Mouse (Mus musculus): ENCODE data around the gene Dnajb12.

- no peak for TF ChIP-seq CTCF (IDR thresholded peaks at IDR 0.05; ENCODE audit: low read depth, low read length)
- no peak for TF ChIP-seq POLR2A (IDR thresholded peaks at IDR 0.05; ENCODE audit: extremely low read depth, insufficient read depth, low read length)
These were observed 19.6 kb downstream of the Dnajb12 start for GRCm38 (mm10) chr10:59898935-59899334.
